Mouse (Mus musculus) thymus, postnatal 25 days (tissue): Measurements from ENCODE around the gene Shq1.

Experiments
- DNase-seq: peaks from one replicate; pipeline ENCODE4 v3.0.0; 2022

Shq1 gene

DNA sequence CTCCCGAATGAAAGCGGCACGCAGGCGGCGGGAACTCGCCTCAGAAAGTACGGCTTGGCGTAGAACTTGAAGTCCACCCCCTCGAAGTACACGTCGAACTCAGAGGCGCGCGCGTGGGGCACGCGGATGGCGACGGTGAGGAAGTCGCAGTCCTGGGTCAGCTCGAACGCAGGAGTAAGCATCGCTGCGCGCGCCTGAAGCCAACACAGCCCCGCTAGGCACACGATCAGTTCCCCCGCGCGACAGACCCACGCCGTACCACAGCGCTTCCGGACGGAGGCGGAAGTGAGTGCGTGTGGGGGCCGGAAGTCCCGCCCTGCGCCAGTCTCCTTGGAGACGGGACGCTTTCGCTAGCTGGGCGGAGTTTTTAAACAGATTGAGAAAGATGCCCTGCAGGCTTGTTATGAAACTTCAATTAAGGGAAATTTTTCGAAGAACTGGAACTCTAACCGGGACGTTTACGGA is at the start of gene Shq1:
TSS of gene Shq1 (minus strand) at position 278 of the 465 bp plus-strand sequence.
- peak; percentile 88 for DNase-seq

DNA sequence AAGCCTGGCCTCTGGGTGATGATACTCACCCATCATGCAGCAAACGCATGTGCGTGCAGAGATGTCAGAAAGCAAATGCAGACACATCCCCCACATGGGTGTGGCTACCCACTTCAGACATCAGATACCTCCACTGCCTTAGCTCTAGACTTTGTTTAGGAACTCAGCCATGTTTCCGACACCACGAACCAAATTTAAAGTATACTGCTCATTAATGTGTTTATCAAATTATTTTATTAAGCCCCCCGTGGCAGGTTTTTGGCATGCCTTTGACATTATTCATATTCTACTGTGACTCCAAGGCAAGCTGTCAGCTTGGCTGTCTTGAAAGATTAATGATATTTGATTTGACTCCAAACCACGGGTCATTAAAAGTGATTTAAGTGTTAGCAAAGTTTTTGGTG is 49.1 kb upstream of the Shq1 start:
- no peak for DNase-seq

GRCm38 (mm10) chr6:100716817-100717216 is 45.9 kb upstream of the Shq1 start:
- DNase-seq: no peak

- DNase-seq: no peak
Measured at GRCm38 (mm10) chr6:100716152-100716551, 45.2 kb upstream of the Shq1 start.

DNA sequence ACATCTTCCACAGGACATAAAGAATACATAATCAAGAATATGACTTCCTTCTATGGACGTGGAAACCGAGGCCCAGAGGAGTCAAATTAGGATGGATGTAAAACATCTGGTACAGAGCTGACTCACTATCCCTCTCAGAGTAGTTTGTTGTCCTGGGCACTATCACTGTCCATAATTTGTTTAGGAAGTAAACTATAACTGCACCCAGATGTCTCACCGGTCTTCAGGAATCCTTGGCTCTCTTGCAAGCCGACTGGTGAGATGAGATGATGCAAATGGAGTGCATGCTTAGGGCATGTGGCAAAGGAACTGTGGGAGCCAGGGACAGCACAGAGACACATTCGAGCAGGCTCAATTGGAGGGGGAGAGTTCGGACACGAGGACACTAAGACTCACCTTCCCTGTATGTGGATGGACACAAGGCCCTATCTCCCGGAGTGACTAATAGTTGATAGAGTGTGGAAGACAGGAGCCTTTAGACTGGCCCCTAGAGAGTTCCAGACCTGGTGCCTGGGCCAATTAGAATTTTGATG is 44.4 kb upstream of the Shq1 start:
- DNase-seq: no peak

GRCm38 (mm10) chr6:100710866-100711265 is 39.9 kb upstream of the Shq1 start:
- DNase-seq: no peak

- no peak for DNase-seq
Measured at GRCm38 (mm10) chr6:100710170-100710569, 39.2 kb upstream of the Shq1 start.

DNA sequence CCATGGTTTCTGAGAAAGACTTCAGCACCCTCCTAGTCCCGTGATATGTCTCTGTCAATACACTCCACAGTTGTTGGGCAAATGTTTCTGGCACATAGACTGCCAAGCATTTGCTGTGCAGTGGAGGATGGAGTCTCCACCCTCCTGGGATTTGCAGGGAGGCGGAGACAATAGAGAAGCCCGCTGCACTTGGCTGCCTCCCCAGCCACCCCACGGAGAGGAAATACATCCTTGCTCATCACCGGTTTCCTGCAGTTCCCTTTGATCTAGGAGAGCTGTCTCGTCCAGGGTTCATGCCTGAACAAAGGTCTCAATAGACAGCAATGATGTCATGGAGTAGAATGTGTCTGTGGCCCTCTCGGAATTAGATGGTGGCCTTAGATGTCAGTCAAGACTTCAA is 38.5 kb upstream of the Shq1 start:
- no peak for DNase-seq

- no peak for DNase-seq
Measured at GRCm38 (mm10) chr6:100708996-100709395, 38.0 kb upstream of the Shq1 start.

- DNase-seq: no peak
Measured at GRCm38 (mm10) chr6:100708248-100708647, 37.3 kb upstream of the Shq1 start.

DNA sequence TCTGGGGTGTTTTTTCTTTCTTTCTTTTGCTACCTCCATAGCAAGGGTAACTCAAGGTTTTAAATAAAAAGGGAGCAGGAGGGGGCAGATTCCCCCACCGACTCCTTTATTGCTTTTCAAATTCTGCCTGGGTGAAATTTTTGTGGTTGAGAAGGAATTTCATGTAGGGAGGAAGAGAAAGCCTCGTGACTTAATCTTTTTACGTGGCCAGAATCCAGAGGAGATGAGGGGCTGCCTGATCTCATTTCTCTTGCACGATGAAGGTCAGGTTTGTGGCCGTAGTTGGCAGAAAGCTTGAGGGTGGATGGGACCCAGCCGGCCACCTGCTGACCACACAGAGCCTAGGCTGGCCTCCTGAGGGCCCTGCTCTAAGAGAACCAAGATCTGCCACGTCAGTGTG is 36.6 kb upstream of the Shq1 start:
- DNase-seq: no peak

DNA sequence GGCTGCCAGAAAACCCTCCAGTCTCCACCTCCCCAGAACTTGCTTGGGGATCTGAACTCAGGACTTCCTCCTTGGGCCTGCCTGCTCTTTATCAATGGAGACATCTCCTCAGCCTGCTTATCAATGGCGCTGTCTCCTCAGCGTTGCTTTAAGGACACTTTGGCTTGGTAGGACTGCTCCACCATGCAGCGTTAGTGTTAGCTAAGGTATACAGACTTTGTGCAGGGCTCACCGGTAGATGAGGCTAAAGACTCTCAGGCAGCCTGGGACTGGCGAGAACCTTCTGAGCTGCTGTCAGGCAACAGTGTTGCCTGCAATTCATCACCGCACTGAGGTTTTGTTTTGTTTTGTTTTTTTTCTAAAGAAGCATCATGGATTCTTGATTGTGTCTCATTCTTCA is 35.9 kb upstream of the Shq1 start:
- no peak for DNase-seq

DNA sequence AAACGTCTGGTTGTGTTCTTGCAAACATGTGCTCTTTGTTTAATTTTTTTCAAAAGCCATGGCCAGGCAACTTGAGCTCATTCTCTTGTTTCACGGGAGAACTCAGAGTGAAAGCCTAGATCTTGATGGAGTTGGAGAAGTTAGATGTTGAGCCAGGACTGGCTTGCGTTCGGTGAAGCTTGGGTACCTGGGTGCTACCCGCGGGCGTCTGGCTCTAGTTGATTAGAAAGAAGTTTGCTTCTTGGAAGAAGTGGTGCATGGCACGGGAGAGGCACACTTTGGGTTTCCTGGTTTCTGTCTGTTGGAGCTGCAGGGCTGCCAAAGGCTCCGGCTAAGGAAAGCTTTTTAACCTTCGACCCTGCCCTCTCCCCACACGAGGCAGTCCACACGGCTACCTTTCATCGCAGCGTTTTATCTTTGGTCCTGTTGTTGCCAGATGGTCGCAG is 34.4 kb upstream of the Shq1 start:
- DNase-seq: no peak

DNA sequence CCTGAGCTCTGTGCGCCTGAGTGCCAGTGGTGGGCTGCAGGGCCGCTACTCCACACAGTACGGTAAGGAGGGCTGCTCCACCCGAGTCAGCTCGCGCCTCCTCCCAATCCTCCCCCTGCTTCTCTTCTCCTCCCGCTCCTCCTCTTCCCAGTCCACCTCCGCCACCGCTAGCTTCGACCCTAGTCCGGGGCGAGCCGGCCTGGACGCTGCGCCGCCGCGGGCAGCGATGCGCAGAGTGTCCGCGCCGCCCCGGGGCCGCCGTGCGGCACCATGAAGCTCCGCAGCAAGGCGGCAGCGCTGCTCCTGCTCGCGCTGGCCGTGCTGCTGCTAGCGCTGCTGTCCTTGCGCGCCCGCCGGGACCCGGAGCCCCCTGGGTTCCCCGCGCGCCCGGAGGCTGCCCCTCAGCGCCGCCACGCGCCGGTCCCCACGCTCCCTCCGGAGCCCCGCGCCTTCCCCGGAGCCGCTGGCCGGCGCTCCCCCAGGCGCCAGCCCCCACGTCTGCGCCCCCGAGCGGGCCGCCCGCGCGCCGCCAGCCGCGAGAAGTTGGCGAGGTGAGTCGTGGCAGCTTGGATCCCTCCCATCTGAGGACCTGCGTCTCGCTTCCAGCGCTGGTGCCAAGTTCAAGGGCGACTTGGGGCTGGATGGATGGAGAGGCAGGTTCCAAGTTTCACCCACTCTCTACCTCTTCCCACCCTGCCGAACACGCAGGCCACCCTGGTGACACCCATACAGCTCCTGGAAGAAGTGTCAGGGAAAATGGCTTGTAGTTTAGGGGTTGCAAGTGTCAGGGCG is 33.8 kb upstream of the Shq1 start, which contains the start of gene Gxylt2:
TSS of gene Gxylt2 (plus strand) at position 161 of the 792 bp plus-strand sequence.
- no peak for DNase-seq

GRCm38 (mm10) chr6:100704197-100704573 is 33.2 kb upstream of the Shq1 start:
- no peak for DNase-seq

DNA sequence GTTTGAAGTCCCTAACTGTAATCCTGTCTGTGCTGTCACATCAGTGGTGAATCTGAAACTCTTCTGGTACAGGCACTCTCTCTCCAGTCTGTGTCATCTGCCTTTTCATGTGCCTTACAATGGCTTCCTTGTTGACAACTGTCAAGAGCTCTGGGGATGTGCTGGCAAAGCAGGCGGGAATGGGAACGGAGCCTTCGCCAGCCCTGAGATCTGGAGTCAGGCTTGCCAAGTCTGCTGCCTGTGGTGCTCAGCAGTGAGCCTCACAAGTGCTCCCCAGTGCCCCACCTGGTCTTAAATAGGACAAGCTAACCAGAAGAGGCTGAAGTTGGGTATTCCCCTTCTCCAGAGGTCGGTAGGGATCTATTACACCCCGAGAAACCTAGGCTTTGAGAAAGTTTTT is 29.8 kb upstream of the Shq1 start:
- no peak for DNase-seq

DNA sequence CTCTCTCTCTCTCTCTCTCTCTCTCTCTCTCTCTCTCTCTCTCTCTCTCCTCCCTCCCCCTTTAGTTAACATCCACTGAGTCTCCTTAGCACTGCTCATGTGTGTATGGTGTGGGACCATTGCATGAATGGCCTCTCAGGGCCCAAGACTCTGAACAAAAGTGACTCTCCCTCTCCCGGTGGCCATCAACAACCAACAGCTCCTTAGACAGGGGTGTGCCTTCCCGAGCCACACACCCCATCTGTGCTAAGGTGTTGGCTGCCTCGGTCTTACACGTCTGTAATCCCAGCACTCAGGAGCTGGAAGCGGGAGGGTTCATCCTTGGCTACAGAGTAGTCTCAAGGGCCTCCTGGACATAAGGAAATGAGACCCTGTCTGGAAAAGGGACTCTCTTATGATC is 29.0 kb upstream of the Shq1 start:
- DNase-seq: no peak

DNA sequence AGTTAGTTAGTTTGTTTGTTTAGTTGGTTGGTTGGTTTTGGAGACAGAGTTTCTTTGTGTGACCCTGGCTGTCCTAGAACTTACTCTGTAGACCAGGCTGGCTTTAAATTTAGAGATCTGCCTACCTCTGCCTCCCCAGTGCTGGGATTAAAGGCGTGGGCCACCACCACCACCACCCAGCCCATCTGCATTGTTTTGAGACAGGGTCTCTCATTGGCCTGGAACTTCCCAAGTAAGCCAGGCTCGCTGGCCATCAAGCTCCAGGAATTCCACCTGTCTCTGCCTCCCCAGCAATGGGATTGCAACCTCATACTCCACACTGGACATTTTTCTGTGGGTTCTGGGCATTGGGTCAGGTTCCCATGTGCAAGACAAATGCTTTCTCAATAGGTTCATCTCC is 15.4 kb upstream of the Shq1 start:
- DNase-seq: no peak

- no peak for DNase-seq
Measured at GRCm38 (mm10) chr6:100678636-100679035, 7.7 kb upstream of the Shq1 start.

- no peak for DNase-seq
Measured at GRCm38 (mm10) chr6:100676461-100676860, 5.5 kb upstream of the Shq1 start.

GRCm38 (mm10) chr6:100674974-100675373 is 4.0 kb upstream of the Shq1 start:
- DNase-seq: no peak

- DNase-seq: no peak
Measured at GRCm38 (mm10) chr6:100671401-100671800, 444 bp upstream of the Shq1 start.

GRCm38 (mm10) chr6:100670370-100670841 is 551 bp downstream of the Shq1 start:
- peak; percentile 35 for DNase-seq

- DNase-seq: no peak
Measured at GRCm38 (mm10) chr6:100668858-100669257, 2.1 kb downstream of the Shq1 start.
